Mouse (Mus musculus) bone marrow, adult 2 months (tissue): Measurements from ENCODE around the gene Kazald1.
A peak's percentile ranks its signal among the peaks of the same experiment; 100 is the strongest.

Source experiments
- CTCF ChIP-seq: fragments of 200-500 bp; IDR thresholded peaks from 2 replicates; pipeline ENCODE4 v1.5.1; 2011; ENCODE audit warnings: low read length, control low read depth; ENCODE audit not compliant: control insufficient read depth, insufficient read depth
- POLR2A ChIP-seq: fragments of 200-500 bp; IDR thresholded peaks from 2 replicates; pipeline ENCODE4 v1.6.1; 2011; ENCODE audit warnings: low read depth, mild to moderate bottlenecking, control low read depth, low read length, borderline replicate concordance; ENCODE audit not compliant: control insufficient read depth

- no peak for TF ChIP-seq CTCF
- peak; percentile 69; the same call in 1 of the 2 replicates for TF ChIP-seq POLR2A
Observed at GRCm38 (mm10) chr19:45058113-45058839, 16.8 kb upstream of the Kazald1 start.
